Mouse (Mus musculus): ENCODE data around the gene Eif4enif1. TPM values are rescaled to one million over a fixed set of nuclear protein-coding genes. Genes with fewer than 3 reads are reported as not detected.

Gene Eif4enif1
- polyA plus RNA-seq, 1 experiment from 2014 or later: 62.5 TPM

Other genes with a start within 250 kb of the Eif4enif1 start
- gene Sfi1, start 8.9 kb upstream of the Eif4enif1 start, polyA plus RNA-seq (2016; fragmentation: Nextera tagmentation; extraction: Ambion mirVana): 14.3 and 15.6 TPM in 2 replicates
- 261 and 274 TPM in 2 replicates for gene Drg1, start 64.0 kb downstream of the Eif4enif1 start, polyA plus RNA-seq (2016; fragmentation: Nextera tagmentation; extraction: Ambion mirVana)
- gene Patz1, start 86.5 kb downstream of the Eif4enif1 start, polyA plus RNA-seq (2016; fragmentation: Nextera tagmentation; extraction: Ambion mirVana): 115 and 117 TPM in 2 replicates
- gene Pik3ip1, start 128.0 kb downstream of the Eif4enif1 start, polyA plus RNA-seq (2016; fragmentation: Nextera tagmentation; extraction: Ambion mirVana): 21.2 and 22.6 TPM in 2 replicates
- gene Limk2, start 206.8 kb downstream of the Eif4enif1 start, polyA plus RNA-seq (2016; fragmentation: Nextera tagmentation; extraction: Ambion mirVana): 117 and 121 TPM in 2 replicates
- gene Rnf185, start 250.0 kb downstream of the Eif4enif1 start, polyA plus RNA-seq (2016; fragmentation: Nextera tagmentation; extraction: Ambion mirVana): 40.7 and 43.9 TPM in 2 replicates

All from neural tube, embryonic 12.5 days (tissue).